Mouse (Mus musculus): ENCODE measurements at regions not wholly inside any gene's neighbourhood (a gene's known extent, or its start where the extent isn't known, plus 50 kb on each side); places are given as distances from the start of the nearest gene placed in this dataset.

- TF ChIP-seq USF1 (IDR thresholded peaks at IDR 0.05; ENCODE audit: low read depth, low read length), result no peak
- no peak for TF ChIP-seq ZKSCAN1 (IDR thresholded peaks at IDR 0.05; ENCODE audit: low read depth, low read length)
- H3K4me3 ChIP-seq (ENCODE audit: control insufficient read depth in 1 of 2, insufficient read depth in 1 of 2, low read depth in 2 of 2, low read length in 2 of 2), result no peak overlapping the region
- no peak overlapping the region for H3K27ac ChIP-seq (ENCODE audit: control insufficient read depth, low read depth, low read length)
- H3K4me1 ChIP-seq (ENCODE audit: control insufficient read depth in 1 of 2, insufficient read depth in 2 of 2, low read length in 2 of 2), result no peaks in the 10 kb centered on the region
- no peaks in the 10 kb centered on the region for H3K9me3 ChIP-seq (replicated peaks; ENCODE audit: insufficient read depth, low read length)
- H3K79me2 ChIP-seq (ENCODE audit: control insufficient read depth, insufficient read depth, low read length, poor library complexity), result no peaks in the 10 kb centered on the region
- H3K27me3 ChIP-seq (ENCODE audit: control insufficient read depth in 1 of 2, insufficient read depth in 2 of 2, low read length in 2 of 2), result no peaks in the 10 kb centered on the region
- H3K9ac ChIP-seq (ENCODE audit: control insufficient read depth, low read depth, low read length, poor library complexity, severe bottlenecking), result no peak overlapping the region
- H3K36me3 ChIP-seq (ENCODE audit: control insufficient read depth in 1 of 2, insufficient read depth in 2 of 2, low read length in 2 of 2), result no peaks in the 10 kb centered on the region
- DNase-seq (ENCODE audit: low read depth, low spot score), result no peak
These were observed 174.3 kb upstream of the Maf start for GRCm38 (mm10) chr8:115881881-115882280.

- H3K4me1 ChIP-seq (ENCODE audit: control insufficient read depth in 1 of 2, insufficient read depth in 2 of 2, low read length in 2 of 2), result no peaks in the 10 kb centered on the region
- H3K27me3 ChIP-seq (ENCODE audit: control insufficient read depth in 1 of 2, insufficient read depth in 2 of 2, low read length in 2 of 2), result no peaks in the 10 kb centered on the region
- H3K9me3 ChIP-seq (replicated peaks; ENCODE audit: insufficient read depth, low read length), result no peaks in the 10 kb centered on the region
- H3K4me3 ChIP-seq (ENCODE audit: control insufficient read depth in 1 of 2, insufficient read depth in 1 of 2, low read depth in 2 of 2, low read length in 2 of 2), result no peak overlapping the region
- no peak overlapping the region for H3K9ac ChIP-seq (ENCODE audit: control insufficient read depth, low read depth, low read length, poor library complexity, severe bottlenecking)
- no peaks in the 10 kb centered on the region for H3K36me3 ChIP-seq (ENCODE audit: control insufficient read depth in 1 of 2, insufficient read depth in 2 of 2, low read length in 2 of 2)
- H3K79me2 ChIP-seq (ENCODE audit: control insufficient read depth, insufficient read depth, low read length, poor library complexity), result no peaks in the 10 kb centered on the region
- DNase-seq (ENCODE audit: low read depth, low spot score), result no peak
- no peak for TF ChIP-seq JUND (IDR thresholded peaks at IDR 0.05; ENCODE audit: low read depth, low read length)
- TF ChIP-seq CHD1 (IDR thresholded peaks at IDR 0.05; ENCODE audit: low read depth, low read length), result no peak
- TF ChIP-seq ETS1 (IDR thresholded peaks at IDR 0.05; ENCODE audit: low read depth, low read length), result no peak
- TF ChIP-seq HCFC1 (IDR thresholded peaks at IDR 0.05; ENCODE audit: low read depth, low read length), result no peak
- TF ChIP-seq RAD21 (IDR thresholded peaks at IDR 0.05; ENCODE audit: low read depth, low read length), result no peak
- no peak for TF ChIP-seq POLR2A (IDR thresholded peaks at IDR 0.05; ENCODE audit: control insufficient read depth in 1 of 2, insufficient read depth in 1 of 2, low read depth in 1 of 2, low read length in 2 of 2, poor library complexity in 1 of 2)
- TF ChIP-seq RCOR1 (IDR thresholded peaks at IDR 0.05; ENCODE audit: low read depth, low read length), result no peak
- TF ChIP-seq ZMIZ1 (IDR thresholded peaks at IDR 0.05; ENCODE audit: low read depth, low read length), result no peak
- H3K27ac ChIP-seq (ENCODE audit: control insufficient read depth, low read depth, low read length), result no peak overlapping the region
These were observed 167.2 kb upstream of the Maf start for GRCm38 (mm10) chr8:115874789-115875188.

- Histone ChIP-seq H3K4me1 (ENCODE audit: control insufficient read depth in 1 of 2, insufficient read depth in 2 of 2, low read length in 2 of 2) (no peaks in the 10 kb centered on the region), H3K9me3 (replicated peaks; ENCODE audit: insufficient read depth, low read length) (no peaks in the 10 kb centered on the region), H3K27me3 (ENCODE audit: control insufficient read depth in 1 of 2, insufficient read depth in 2 of 2, low read length in 2 of 2) (no peaks in the 10 kb centered on the region), H3K4me3 (ENCODE audit: control insufficient read depth in 1 of 2, insufficient read depth in 1 of 2, low read depth in 2 of 2, low read length in 2 of 2) (no peak overlapping the region), H3K79me2 (ENCODE audit: control insufficient read depth, insufficient read depth, low read length, poor library complexity) (no peaks in the 10 kb centered on the region), H3K9ac (ENCODE audit: control insufficient read depth, low read depth, low read length, poor library complexity, severe bottlenecking) (no peak overlapping the region), H3K36me3 (ENCODE audit: control insufficient read depth in 1 of 2, insufficient read depth in 2 of 2, low read length in 2 of 2) (no peaks in the 10 kb centered on the region), H3K27ac (ENCODE audit: control insufficient read depth, low read depth, low read length) (no peak overlapping the region)
- no peak for TF ChIP-seq UBTF (IDR thresholded peaks at IDR 0.05; ENCODE audit: borderline replicate concordance, insufficient read depth, low read depth, low read length)
- no peak for TF ChIP-seq TAL1 (IDR thresholded peaks at IDR 0.05; ENCODE audit: low read length)
- no peak for TF ChIP-seq USF2 (IDR thresholded peaks at IDR 0.05; ENCODE audit: borderline replicate concordance in 1 of 2, insufficient read depth in 1 of 2, low read depth in 1 of 2, low read length in 2 of 2)
- no peak for TF ChIP-seq MEF2A (IDR thresholded peaks at IDR 0.05; ENCODE audit: extremely low read depth, insufficient replicate concordance, low read depth, low read length, poor library complexity, severe bottlenecking)
- no peak for TF ChIP-seq HCFC1 (IDR thresholded peaks at IDR 0.05; ENCODE audit: low read depth, low read length)
- no peak for TF ChIP-seq POLR2AphosphoS5 (IDR thresholded peaks at IDR 0.05; ENCODE audit: borderline replicate concordance, low read depth, low read length)
- TF ChIP-seq POLR2A (IDR thresholded peaks at IDR 0.05; ENCODE audit: control insufficient read depth in 1 of 2, insufficient read depth in 1 of 2, low read depth in 1 of 2, low read length in 2 of 2, poor library complexity in 1 of 2), result no peak
- no peak for TF ChIP-seq ELF1 (IDR thresholded peaks at IDR 0.05; ENCODE audit: low read depth, low read length)
- DNase-seq (ENCODE audit: low read depth, low spot score), result no peak
These were observed 163.8 kb upstream of the Maf start for GRCm38 (mm10) chr8:115871381-115871780.

All from MEL (cell line).